Mouse (Mus musculus) liver, embryonic 13.5 days (tissue): Measurements from ENCODE around the gene Lrrfip1. TPM values are rescaled to one million over a fixed set of nuclear protein-coding genes. Genes with fewer than 3 reads are reported as not detected.

Source experiments
- ATAC-seq: fragments of 200-750 bp; cut with Nextera tagmentation; 2 replicates; pipeline ENCODE4 v1.8.0; 2017; ENCODE audit warnings: low read depth, mild to moderate bottlenecking, moderate number of reproducible peaks, moderate library complexity
- DNase-seq: peaks from one replicate; pipeline ENCODE4 v3.0.0; 2022
- H3K27ac ChIP-seq: fragments of 300-500 bp; sonication (generic); 2 replicates; pipeline ENCODE4 v1.5.1; 2015; ENCODE audit warnings: moderate library complexity, mild to moderate bottlenecking, inconsistent platforms
- H3K27me3 ChIP-seq: fragments of 300-500 bp; sonication (generic); 2 replicates; pipeline ENCODE4 v1.6.1; 2015; ENCODE audit warnings: mild to moderate bottlenecking, inconsistent platforms
- H3K36me3 ChIP-seq: fragments of 300-500 bp; sonication (generic); 2 replicates; pipeline ENCODE4 v1.6.1; 2015; ENCODE audit warnings: mild to moderate bottlenecking, inconsistent platforms
- H3K4me1 ChIP-seq: fragments of 300-500 bp; sonication (generic); replicated peaks from 2 replicates; pipeline ENCODE4 v1.6.1; 2015; ENCODE audit warnings: inconsistent platforms
- H3K4me2 ChIP-seq: fragments of 300-500 bp; sonication (generic); 2 replicates; pipeline ENCODE4 v1.6.1; 2015; ENCODE audit warnings: inconsistent platforms, mild to moderate bottlenecking, moderate library complexity
- H3K4me3 ChIP-seq: fragments of 300-500 bp; sonication (generic); replicated peaks from 2 replicates; pipeline ENCODE4 v1.5.1; 2015; ENCODE audit warnings: mild to moderate bottlenecking, inconsistent platforms
- H3K9ac ChIP-seq: fragments of 300-500 bp; sonication (generic); 2 replicates; pipeline ENCODE4 v1.6.1; 2015; ENCODE audit warnings: mild to moderate bottlenecking, inconsistent platforms
- H3K9me3 ChIP-seq: fragments of 300-500 bp; sonication (generic); replicated peaks from 2 replicates; pipeline ENCODE4 v1.6.1; 2016; ENCODE audit warnings: inconsistent platforms
- WGBS: fragments of 180-500 bp; shearing (Covaris S2); methylation state at CpG from one replicate; pipeline ENCODE4 v1.1.7; 2015; ENCODE audit not compliant: insufficient replicate concordance; 5-methylcytosine and 5-hydroxymethylcytosine counted together
- polyA plus RNA-seq: library from polyadenylated mRNA; unstranded; fragments of >200 nt; fragmentation: Nextera tagmentation; extraction: Ambion mirVana; gene quantifications from 2 replicates; pipeline ENCODE4 v1.2.1, GENCODE M21; 2015

The Lrrfip1 gene
- polyA plus RNA-seq, 1 experiment from 2014 or later: 12.9 TPM

GRCm38 (mm10) chr1:91086325-91086724, 87.8 kb downstream of the Lrrfip1 start:
- no peaks in the 10 kb centered on the region for H3K27me3 ChIP-seq
- ATAC-seq: no peak
- no peak for DNase-seq
- no peaks in the 10 kb centered on the region; the same call in 1 of the 2 replicates for H3K36me3 ChIP-seq
- no peak overlapping the region for H3K4me2 ChIP-seq
- H3K4me3 ChIP-seq: no peak overlapping the region
- H3K9me3 ChIP-seq: no peaks in the 10 kb centered on the region
- H3K27ac ChIP-seq: no peak overlapping the region
- H3K9ac ChIP-seq: no peak overlapping the region
- peaks cover 17% of the 10 kb centered on the region for H3K4me1 ChIP-seq
- 41% methylated on average over 3 of the region's 3 CpGs for WGBS

GRCm38 (mm10) chr1:91086748-91087147, 88.2 kb downstream of the Lrrfip1 start:
- Histone ChIP-seq H3K36me3 (no peaks in the 10 kb centered on the region; the same call in 1 of the 2 replicates), H3K9ac (no peak overlapping the region), H3K4me3 (no peak overlapping the region), H3K27me3 (no peaks in the 10 kb centered on the region), H3K9me3 (no peaks in the 10 kb centered on the region), H3K27ac (no peak overlapping the region), H3K4me2 (no peak overlapping the region), H3K4me1 (peaks cover 17% of the 10 kb centered on the region)
- no peak for ATAC-seq
- no peak for DNase-seq
- WGBS: 78% methylated on average over 5 of the region's 5 CpGs

- Histone ChIP-seq H3K4me1 (peaks cover 20% of the 10 kb centered on the region), H3K4me2 (no peak overlapping the region), H3K36me3 (no peaks in the 10 kb centered on the region; the same call in 1 of the 2 replicates), H3K9me3 (no peaks in the 10 kb centered on the region), H3K4me3 (no peak overlapping the region), H3K27ac (no peak overlapping the region), H3K9ac (no peak overlapping the region), H3K27me3 (no peaks in the 10 kb centered on the region)
- DNase-seq (no peak), ATAC-seq (no peak)
- WGBS: 73% methylated on average over 7 of the region's 7 CpGs
Observed at GRCm38 (mm10) chr1:91088027-91088426, 89.5 kb downstream of the Lrrfip1 start.

GRCm38 (mm10) chr1:91088941-91089340, 90.4 kb downstream of the Lrrfip1 start:
- H3K4me2 ChIP-seq: no peak overlapping the region
- WGBS: 71% methylated on average over 8 of the region's 8 CpGs
- H3K4me1 ChIP-seq: peaks cover 23% of the 10 kb centered on the region
- H3K27ac ChIP-seq: no peak overlapping the region
- no peak overlapping the region for H3K9ac ChIP-seq
- H3K4me3 ChIP-seq: no peak overlapping the region
- DNase-seq: no peak
- no peak for ATAC-seq
- H3K9me3 ChIP-seq: no peaks in the 10 kb centered on the region
- H3K36me3 ChIP-seq: no peaks in the 10 kb centered on the region; the same call in 1 of the 2 replicates
- H3K27me3 ChIP-seq: no peaks in the 10 kb centered on the region

- WGBS: 55% methylated on average over 6 of the region's 6 CpGs
- no peak overlapping the region for H3K9ac ChIP-seq
- no peak for DNase-seq
- H3K4me1 ChIP-seq: peaks cover 35% of the 10 kb centered on the region
- no peaks in the 10 kb centered on the region for H3K9me3 ChIP-seq
- no peak overlapping the region for H3K27ac ChIP-seq
- H3K27me3 ChIP-seq: no peaks in the 10 kb centered on the region
- no peaks in the 10 kb centered on the region; the same call in 1 of the 2 replicates for H3K36me3 ChIP-seq
- H3K4me3 ChIP-seq: no peak overlapping the region
- no peak for ATAC-seq
- H3K4me2 ChIP-seq: no peak overlapping the region
Observed at GRCm38 (mm10) chr1:91090456-91090855, 91.9 kb downstream of the Lrrfip1 start.

GRCm38 (mm10) chr1:91092451-91092850, 93.9 kb downstream of the Lrrfip1 start:
- Histone ChIP-seq H3K4me1 (peaks cover 28% of the 10 kb centered on the region), H3K27me3 (no peaks in the 10 kb centered on the region), H3K9ac (no peak overlapping the region), H3K27ac (no peak overlapping the region), H3K4me2 (no peak overlapping the region), H3K36me3 (no peaks in the 10 kb centered on the region), H3K4me3 (no peak overlapping the region), H3K9me3 (no peaks in the 10 kb centered on the region)
- no peak for ATAC-seq
- 49% methylated on average over 6 of the region's 6 CpGs for whole genome bisulfite sequencing
- no peak for DNase-seq

GRCm38 (mm10) chr1:91093296-91093695, 94.8 kb downstream of the Lrrfip1 start:
- Histone ChIP-seq H3K27me3 (no peaks in the 10 kb centered on the region), H3K4me3 (no peak overlapping the region), H3K4me2 (no peak overlapping the region), H3K9ac (no peak overlapping the region), H3K4me1 (peaks cover 28% of the 10 kb centered on the region), H3K36me3 (no peaks in the 10 kb centered on the region), H3K9me3 (no peaks in the 10 kb centered on the region), H3K27ac (no peak overlapping the region)
- WGBS: 19% methylated on average over 2 of the region's 2 CpGs
- DNase-seq (no peak), ATAC-seq (no peak)

GRCm38 (mm10) chr1:91094001-91094400, 95.5 kb downstream of the Lrrfip1 start:
- H3K4me1 ChIP-seq: peaks cover 31% of the 10 kb centered on the region
- DNase-seq (no peak), ATAC-seq (no peak)
- H3K4me3 ChIP-seq: no peak overlapping the region
- H3K4me2 ChIP-seq: no peak overlapping the region
- H3K36me3 ChIP-seq: no peaks in the 10 kb centered on the region
- no peak overlapping the region for H3K9ac ChIP-seq
- no peak overlapping the region for H3K27ac ChIP-seq
- WGBS: 24% methylated on average over 5 of the region's 5 CpGs
- H3K27me3 ChIP-seq: no peaks in the 10 kb centered on the region
- no peaks in the 10 kb centered on the region for H3K9me3 ChIP-seq

GRCm38 (mm10) chr1:91095258-91095657, 96.7 kb downstream of the Lrrfip1 start:
- no peaks in the 10 kb centered on the region for H3K9me3 ChIP-seq
- H3K27ac ChIP-seq: no peak overlapping the region
- no peaks in the 10 kb centered on the region for H3K27me3 ChIP-seq
- no peak for DNase-seq
- WGBS: 55% methylated on average over 3 of the region's 3 CpGs
- H3K4me2 ChIP-seq: no peak overlapping the region
- no peak overlapping the region for H3K4me3 ChIP-seq
- H3K9ac ChIP-seq: no peak overlapping the region
- no peaks in the 10 kb centered on the region for H3K36me3 ChIP-seq
- peaks cover 31% of the 10 kb centered on the region for H3K4me1 ChIP-seq
- ATAC-seq: no peak

GRCm38 (mm10) chr1:91095853-91096252, 97.3 kb downstream of the Lrrfip1 start:
- Histone ChIP-seq H3K4me2 (no peak overlapping the region), H3K4me3 (no peak overlapping the region), H3K27me3 (no peaks in the 10 kb centered on the region), H3K4me1 (peaks cover 29% of the 10 kb centered on the region), H3K9me3 (no peaks in the 10 kb centered on the region), H3K9ac (no peak overlapping the region), H3K36me3 (no peaks in the 10 kb centered on the region), H3K27ac (no peak overlapping the region)
- 63% methylated on average over 1 of the region's 1 CpGs for WGBS
- ATAC-seq (no peak), DNase-seq (no peak)

- ATAC-seq (no peak), DNase-seq (no peak)
- Histone ChIP-seq H3K27me3 (no peaks in the 10 kb centered on the region), H3K36me3 (no peaks in the 10 kb centered on the region), H3K9me3 (no peaks in the 10 kb centered on the region), H3K9ac (no peak overlapping the region), H3K27ac (no peak overlapping the region), H3K4me3 (no peak overlapping the region), H3K4me1 (peaks cover 29% of the 10 kb centered on the region), H3K4me2 (no peak overlapping the region)
- 38% methylated on average over 5 of the region's 5 CpGs for WGBS
Observed at GRCm38 (mm10) chr1:91096490-91096889, 98.0 kb downstream of the Lrrfip1 start.

- Histone ChIP-seq H3K4me2 (no peak overlapping the region), H3K27ac (no peak overlapping the region), H3K9me3 (no peaks in the 10 kb centered on the region), H3K4me1 (peaks cover 27% of the 10 kb centered on the region), H3K4me3 (no peak overlapping the region), H3K36me3 (no peaks in the 10 kb centered on the region), H3K9ac (no peak overlapping the region), H3K27me3 (no peaks in the 10 kb centered on the region)
- no peak for ATAC-seq
- DNase-seq: no peak
- WGBS: 73% methylated on average over 11 of the region's 11 CpGs
Observed at GRCm38 (mm10) chr1:91097283-91097834, 98.8 kb downstream of the Lrrfip1 start.
